Mouse (Mus musculus) T-helper 17 cell (primary cell): ENCODE measurements at regions not wholly inside any gene's neighbourhood (a gene's known extent, or its start where the extent isn't known, plus 50 kb on each side); places are given as distances from the start of the nearest gene placed in this dataset.

Experiments used
- in situ Hi-C, 2 experiments: fragments of 300-600 bp; cut with MboI, MseI; formaldehyde crosslinking; loops; 1 replicate in 1 of 2; 2 replicates in 1 of 2; pipeline ENCODE4 v1.15.1; 2025; ENCODE audit warnings: high pct_unique_total_duplicates in 2 of 2

GRCm38 (mm10) chrX:14040104-14040503 is 170.8 kb upstream of the H2al1n start:
- in situ Hi-C loops, result no loop called here

DNA sequence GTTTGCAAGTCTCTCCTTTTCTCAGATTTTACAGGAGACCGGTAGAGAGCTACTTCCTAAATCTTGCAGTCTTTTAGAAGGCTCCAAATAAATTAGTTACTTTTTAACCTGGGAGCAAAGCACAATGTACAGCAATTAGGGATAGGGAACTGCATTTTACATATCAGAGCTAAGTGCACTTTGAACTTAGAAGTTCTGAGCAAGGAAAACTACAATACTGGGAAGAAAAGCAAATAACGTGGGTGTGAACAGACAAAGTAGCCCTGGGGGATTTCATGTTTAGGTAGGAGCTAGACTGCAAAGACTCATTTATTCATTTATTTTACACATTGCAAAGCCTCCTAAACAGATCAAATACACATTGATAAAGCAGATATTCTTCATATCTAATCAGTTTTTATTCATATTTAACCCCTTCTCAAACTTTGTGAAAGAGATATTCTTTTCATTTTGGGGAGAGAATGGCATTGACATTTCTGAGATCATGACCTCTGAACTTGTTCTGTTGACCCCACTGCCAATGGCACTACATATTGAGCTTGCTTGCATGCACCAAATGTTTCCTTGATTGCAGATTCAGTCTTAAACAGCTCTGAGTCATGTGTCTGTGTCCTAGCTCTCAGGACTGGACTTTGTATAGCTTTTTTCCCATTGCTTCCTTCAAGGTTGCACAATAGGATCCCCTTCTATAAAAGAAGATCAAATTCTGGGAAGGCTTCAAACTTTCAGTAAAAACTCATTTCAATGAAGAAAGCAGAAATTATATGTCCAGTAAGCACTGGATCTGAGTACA is 146.8 kb upstream of the Cask start:
- in situ Hi-C loops, result loop anchor here in 1 of 2 experiments (10.0 kb wide), 1 partner anchor 283 kb away; no protein-coding TSS in a partner anchor

DNA sequence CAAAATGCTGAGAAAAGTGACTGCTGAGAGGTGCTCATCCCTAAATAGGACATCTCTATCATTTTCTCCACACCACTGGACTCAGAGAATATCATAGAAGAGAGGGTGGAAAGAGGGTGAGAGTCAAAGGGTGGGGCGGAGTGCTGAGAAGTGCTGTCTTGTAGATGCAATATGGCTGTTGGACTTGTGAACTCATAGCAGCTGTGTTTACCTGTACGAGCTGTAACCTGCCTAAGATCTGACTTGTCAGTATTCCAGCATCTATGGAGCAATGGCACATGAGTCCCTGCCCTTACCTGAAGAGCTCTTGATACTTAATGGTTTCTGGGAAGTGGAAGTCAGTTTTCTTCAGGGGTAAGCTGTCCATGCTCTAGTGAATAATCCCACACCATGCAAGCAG is 127.8 kb upstream of the Cask start:
- in situ Hi-C loops, result no loop called here
